Mouse (Mus musculus): ENCODE results near the gene Ascl2. TPM values are rescaled to one million over a fixed set of nuclear protein-coding genes. Genes with fewer than 3 reads are reported as not detected.

Ascl2 gene
- 0.51 and 0.81 TPM in 2 replicates for polyA plus RNA-seq (2012; rRNA removed)

DNA sequence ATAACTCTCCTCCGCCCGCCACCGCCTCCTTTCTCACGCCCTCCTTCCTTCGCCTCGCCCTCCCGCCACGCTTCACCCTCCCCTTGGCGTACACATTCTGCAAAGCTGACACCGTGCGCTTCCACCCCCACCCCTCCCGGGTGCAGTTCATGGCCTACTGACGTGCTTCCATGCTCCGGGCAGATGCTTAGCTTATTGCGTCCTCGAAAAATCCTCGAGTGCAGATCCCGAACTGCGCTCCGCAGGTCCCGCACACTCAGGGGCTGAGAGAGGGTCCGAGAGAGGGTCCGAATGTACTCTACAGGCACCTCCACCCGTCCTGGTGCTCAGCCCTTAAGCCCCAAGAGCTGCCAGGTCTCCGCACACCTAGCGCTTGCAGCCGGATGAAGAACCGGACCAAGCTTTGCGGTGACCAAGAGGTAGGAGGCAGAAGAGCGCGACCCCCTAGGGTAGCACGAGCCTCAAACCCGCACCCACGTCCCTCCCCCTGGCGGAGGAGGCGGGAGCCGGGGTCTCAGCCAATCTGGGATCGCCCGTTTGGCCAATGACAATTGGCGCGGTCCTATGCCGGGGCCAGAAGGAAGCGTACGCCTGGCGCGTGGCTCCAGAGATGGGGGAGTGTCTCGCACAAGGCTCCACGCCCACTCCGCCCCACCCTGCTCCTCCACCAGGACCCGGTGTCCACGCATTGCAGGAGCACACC is at the start of gene Ascl2:
TSS of gene Ascl2 (minus strand) at position 456 of the 703 bp plus-strand sequence.
- peak within 1 kb of the TSS; percentile 19; the same call in 1 of the 2 replicates for H3K4me3 ChIP-seq (ENCODE audit: insufficient read depth, low read length)
- no peaks in the 10 kb centered on the region for H3K4me1 ChIP-seq (ENCODE audit: control insufficient read depth, insufficient read depth, low read length)
- TF ChIP-seq CTCF (IDR thresholded peaks at IDR 0.05; ENCODE audit: extremely low read depth, insufficient read depth, low read length) (no peak), POLR2A (IDR thresholded peaks at IDR 0.05; ENCODE audit: extremely low read depth, insufficient read depth, low read length) (no peak)
- no peak within 1 kb of the TSS for H3K27ac ChIP-seq (ENCODE audit: insufficient read depth, low read length)

- Histone ChIP-seq H3K27ac (ENCODE audit: insufficient read depth, low read length) (no peak overlapping the region), H3K4me1 (ENCODE audit: control insufficient read depth, insufficient read depth, low read length) (0 out of 2 replicates have a peak, but pooled peaks cover 2% of the 10 kb centered on the region), H3K4me3 (ENCODE audit: insufficient read depth, low read length) (no peak overlapping the region)
- TF ChIP-seq POLR2A (IDR thresholded peaks at IDR 0.05; ENCODE audit: extremely low read depth, insufficient read depth, low read length): no peak
- no peak for TF ChIP-seq CTCF (IDR thresholded peaks at IDR 0.05; ENCODE audit: extremely low read depth, insufficient read depth, low read length)
These were observed 48.1 kb upstream of the Ascl2 start for GRCm38 (mm10) chr7:143017181-143017580.

GRCm38 (mm10) chr7:143016424-143017142 is 47.5 kb upstream of the Ascl2 start:
- Histone ChIP-seq H3K4me1 (ENCODE audit: control insufficient read depth, insufficient read depth, low read length) (0 out of 2 replicates have a peak, but pooled peaks cover 2% of the 10 kb centered on the region), H3K4me3 (ENCODE audit: insufficient read depth, low read length) (no peak overlapping the region), H3K27ac (ENCODE audit: insufficient read depth, low read length) (no peak overlapping the region)
- no peak for TF ChIP-seq CTCF (IDR thresholded peaks at IDR 0.05; ENCODE audit: extremely low read depth, insufficient read depth, low read length)
- no peak for TF ChIP-seq POLR2A (IDR thresholded peaks at IDR 0.05; ENCODE audit: extremely low read depth, insufficient read depth, low read length)

GRCm38 (mm10) chr7:143015755-143016423 is 46.8 kb upstream of the Ascl2 start:
- H3K4me3 ChIP-seq (ENCODE audit: insufficient read depth, low read length): no peak overlapping the region
- H3K27ac ChIP-seq (ENCODE audit: insufficient read depth, low read length): no peak overlapping the region
- TF ChIP-seq CTCF (IDR thresholded peaks at IDR 0.05; ENCODE audit: extremely low read depth, insufficient read depth, low read length) (no peak), POLR2A (IDR thresholded peaks at IDR 0.05; ENCODE audit: extremely low read depth, insufficient read depth, low read length) (no peak)
- 0 out of 2 replicates have a peak, but pooled peaks cover 2% of the 10 kb centered on the region for H3K4me1 ChIP-seq (ENCODE audit: control insufficient read depth, insufficient read depth, low read length)

- H3K27ac ChIP-seq (ENCODE audit: insufficient read depth, low read length): no peak overlapping the region
- 0 out of 2 replicates have a peak, but pooled peaks cover 2% of the 10 kb centered on the region for H3K4me1 ChIP-seq (ENCODE audit: control insufficient read depth, insufficient read depth, low read length)
- TF ChIP-seq CTCF (IDR thresholded peaks at IDR 0.05; ENCODE audit: extremely low read depth, insufficient read depth, low read length) (no peak), POLR2A (IDR thresholded peaks at IDR 0.05; ENCODE audit: extremely low read depth, insufficient read depth, low read length) (no peak)
- no peak overlapping the region for H3K4me3 ChIP-seq (ENCODE audit: insufficient read depth, low read length)
These were observed 46.0 kb upstream of the Ascl2 start for GRCm38 (mm10) chr7:143014862-143015659.

- no peak for TF ChIP-seq POLR2A (IDR thresholded peaks at IDR 0.05; ENCODE audit: extremely low read depth, insufficient read depth, low read length)
- no peak for TF ChIP-seq CTCF (IDR thresholded peaks at IDR 0.05; ENCODE audit: extremely low read depth, insufficient read depth, low read length)
- H3K4me3 ChIP-seq (ENCODE audit: insufficient read depth, low read length): no peak overlapping the region
- H3K4me1 ChIP-seq (ENCODE audit: control insufficient read depth, insufficient read depth, low read length): 0 out of 2 replicates have a peak, but pooled peaks cover 2% of the 10 kb centered on the region
- peak overlapping the region; percentile 20 for H3K27ac ChIP-seq (ENCODE audit: insufficient read depth, low read length)
These were observed 44.5 kb upstream of the Ascl2 start for GRCm38 (mm10) chr7:143013420-143014178.

- TF ChIP-seq CTCF (IDR thresholded peaks at IDR 0.05; ENCODE audit: extremely low read depth, insufficient read depth, low read length): no peak
- TF ChIP-seq POLR2A (IDR thresholded peaks at IDR 0.05; ENCODE audit: extremely low read depth, insufficient read depth, low read length): no peak
- H3K27ac ChIP-seq (ENCODE audit: insufficient read depth, low read length): no peak overlapping the region
- 0 out of 2 replicates have a peak, but pooled peaks cover 2% of the 10 kb centered on the region for H3K4me1 ChIP-seq (ENCODE audit: control insufficient read depth, insufficient read depth, low read length)
- no peak overlapping the region for H3K4me3 ChIP-seq (ENCODE audit: insufficient read depth, low read length)
These were observed 43.3 kb upstream of the Ascl2 start for GRCm38 (mm10) chr7:143012230-143012875.

DNA sequence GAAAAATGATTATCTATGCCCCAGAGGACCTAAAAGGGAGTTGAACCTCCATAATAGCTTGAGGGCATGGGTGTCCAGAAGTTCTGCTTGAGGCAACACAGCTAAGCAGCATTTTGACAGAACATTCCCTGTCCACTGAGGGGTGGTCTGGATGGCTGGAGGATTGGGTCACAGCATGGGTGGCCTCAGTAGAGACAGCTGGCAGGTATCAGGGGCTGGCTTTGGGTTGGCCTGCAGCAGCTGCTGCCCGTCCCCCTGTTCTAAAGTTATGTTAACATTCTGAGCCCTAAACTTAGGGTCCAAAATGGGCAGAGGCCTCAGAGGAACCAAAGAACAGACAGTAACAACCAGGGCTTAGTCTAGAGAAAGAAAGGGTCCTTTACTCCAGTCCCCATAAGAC is 42.2 kb upstream of the Ascl2 start:
- Histone ChIP-seq H3K4me1 (ENCODE audit: control insufficient read depth, insufficient read depth, low read length) (0 out of 2 replicates have a peak, but pooled peaks cover 2% of the 10 kb centered on the region), H3K27ac (ENCODE audit: insufficient read depth, low read length) (no peak overlapping the region), H3K4me3 (ENCODE audit: insufficient read depth, low read length) (no peak overlapping the region)
- TF ChIP-seq POLR2A (IDR thresholded peaks at IDR 0.05; ENCODE audit: extremely low read depth, insufficient read depth, low read length) (no peak), CTCF (IDR thresholded peaks at IDR 0.05; ENCODE audit: extremely low read depth, insufficient read depth, low read length) (no peak)
